Mouse (Mus musculus) kidney, adult 2 months (tissue): ENCODE results near the gene 4930467E23Rik. TPM values are rescaled to one million over a fixed set of nuclear protein-coding genes. Genes with fewer than 3 reads are reported as not detected.
"Not testable (repeated sequence)": the region's sequence is repeated elsewhere in the genome, so short reads cannot be mapped to it uniquely, and the experiment has no call there.

Experiments
- DNase-seq: peaks from one replicate; pipeline ENCODE4 v3.0.0; 2021
- H3K27ac ChIP-seq: fragments of 200-500 bp; 2 replicates; pipeline ENCODE4 v1.5.1; 2012; ENCODE audit warnings: low read depth, low read length, control low read depth, inconsistent platforms; ENCODE audit not compliant: insufficient read depth
- H3K27me3 ChIP-seq: fragments of 200-500 bp; replicated peaks from 2 replicates; pipeline ENCODE4 v1.6.1; 2012; ENCODE audit warnings: mild to moderate bottlenecking, moderate library complexity, low read length, inconsistent platforms; ENCODE audit not compliant: control insufficient read depth, insufficient read depth
- H3K36me3 ChIP-seq: fragments of 200-500 bp; 2 replicates; pipeline ENCODE4 v1.6.1; 2012; ENCODE audit warnings: mild to moderate bottlenecking, moderate library complexity, low read length, inconsistent platforms; ENCODE audit not compliant: control insufficient read depth, insufficient read depth
- H3K4me1 ChIP-seq: fragments of 200-500 bp; 2 replicates; pipeline ENCODE4 v1.6.1; 2011; ENCODE audit warnings: low read length; ENCODE audit not compliant: control insufficient read depth, insufficient read depth
- H3K4me3 ChIP-seq: fragments of 200-500 bp; 2 replicates; pipeline ENCODE4 v1.5.1; 2011; ENCODE audit warnings: mild to moderate bottlenecking, low read depth, low read length, control low read depth; ENCODE audit not compliant: insufficient read depth
- WGBS: fragments of 180-500 bp; shearing (Covaris S2); methylation state at CpG from one replicate; pipeline ENCODE4 v1.1.7; 2018; 5-methylcytosine and 5-hydroxymethylcytosine counted together
- polyA plus RNA-seq: library from polyadenylated mRNA; depleted of rRNA; stranded (reverse); fragments of >200 nt; gene quantifications from 2 replicates; pipeline ENCODE4 v1.2.3, GENCODE M21; 2012

4930467E23Rik gene
- polyA plus RNA-seq, 1 experiment, result not detected

DNA sequence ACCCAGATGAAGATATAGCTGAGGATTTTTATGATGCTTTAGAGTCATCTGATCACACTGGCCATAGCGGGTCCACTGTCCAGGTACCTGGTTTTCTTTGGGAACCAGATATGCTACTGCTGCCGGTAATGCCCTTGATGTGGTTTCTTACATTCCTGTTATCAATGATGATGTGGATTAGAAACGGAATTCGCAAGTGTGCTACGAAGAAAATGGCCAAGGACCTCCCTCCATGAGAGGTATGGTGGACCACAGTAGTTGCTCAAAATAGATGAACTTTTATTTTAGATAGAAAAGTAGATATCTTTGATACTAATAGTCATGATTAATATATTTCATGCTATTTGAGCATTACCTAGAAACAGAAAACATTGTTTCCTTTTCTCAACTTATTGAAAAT lies 32.3 kb downstream of the 4930467E23Rik start:
- DNase-seq, H3K4me1 ChIP-seq: not testable (repeated sequence)
- WGBS, result 83% methylated on average over 5 of the region's 5 CpGs

DNA sequence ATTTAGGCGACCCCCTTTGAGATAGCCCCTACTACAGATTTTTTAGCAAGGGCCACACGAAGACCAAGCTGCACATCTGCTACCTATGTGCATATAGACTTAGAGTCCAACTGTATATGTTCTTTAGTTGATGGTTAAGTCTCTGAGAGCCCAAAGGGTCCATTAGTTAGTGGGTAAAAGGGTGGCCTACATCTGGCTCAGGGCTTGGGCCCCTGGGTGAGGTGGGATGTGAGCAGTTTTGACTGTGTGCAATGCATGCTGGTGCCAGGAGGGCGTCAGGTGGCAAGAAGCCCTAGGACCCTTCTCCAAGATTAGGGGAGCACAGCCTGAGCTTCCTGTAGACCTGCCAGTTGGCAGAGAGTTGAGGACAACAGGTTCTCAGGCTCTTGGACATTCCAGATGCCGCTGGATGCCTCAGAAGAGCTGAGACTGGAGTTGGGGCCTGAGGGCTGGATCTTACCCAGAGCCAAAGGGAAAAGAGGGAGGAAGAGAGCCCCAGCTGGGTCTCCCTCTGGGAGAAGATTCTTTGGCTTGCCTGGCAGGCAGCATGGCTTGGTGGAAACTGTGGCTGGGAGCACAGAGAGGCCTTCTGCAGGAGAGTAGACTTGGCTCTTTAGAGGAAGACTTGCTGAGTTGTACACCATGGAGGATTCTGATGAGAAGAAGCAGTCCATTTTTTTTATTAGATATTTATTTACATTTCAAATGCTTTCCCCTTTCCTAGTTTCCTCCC lies 33.6 kb downstream of the 4930467E23Rik start:
- H3K36me3 ChIP-seq, DNase-seq, H3K27me3 ChIP-seq, H3K27ac ChIP-seq, H3K4me3 ChIP-seq, H3K4me1 ChIP-seq: not testable (repeated sequence)
- WGBS, result 69% methylated on average over 4 of the region's 4 CpGs

More for the DNA sequence above, 32.3 kb downstream of the 4930467E23Rik start:
- H3K4me3 ChIP-seq, H3K27ac ChIP-seq, H3K36me3 ChIP-seq, H3K27me3 ChIP-seq: not testable (repeated sequence)

DNA sequence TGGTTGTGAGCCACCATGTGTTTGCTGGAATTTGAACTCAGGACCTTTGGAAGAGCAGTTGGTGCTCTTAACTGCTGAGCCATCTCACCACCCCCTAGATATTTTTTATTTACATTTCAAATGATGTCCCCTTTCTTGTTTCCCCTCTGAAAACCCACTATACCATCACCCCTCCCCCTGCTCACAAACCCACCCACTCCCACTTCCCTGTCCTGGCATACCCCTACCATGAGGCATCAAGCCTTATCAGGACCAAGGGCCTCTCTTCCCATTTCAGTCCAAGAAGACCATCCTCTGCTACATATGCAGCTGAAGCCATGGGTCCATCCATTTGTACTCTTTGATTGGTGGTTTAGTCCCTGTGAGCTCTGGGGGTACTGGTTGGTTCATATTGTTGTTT lies 36.2 kb downstream of the 4930467E23Rik start:
- H3K36me3 ChIP-seq, H3K27ac ChIP-seq, H3K4me3 ChIP-seq, H3K4me1 ChIP-seq, H3K27me3 ChIP-seq: not testable (repeated sequence)
- peak; percentile 33 for DNase-seq

DNA sequence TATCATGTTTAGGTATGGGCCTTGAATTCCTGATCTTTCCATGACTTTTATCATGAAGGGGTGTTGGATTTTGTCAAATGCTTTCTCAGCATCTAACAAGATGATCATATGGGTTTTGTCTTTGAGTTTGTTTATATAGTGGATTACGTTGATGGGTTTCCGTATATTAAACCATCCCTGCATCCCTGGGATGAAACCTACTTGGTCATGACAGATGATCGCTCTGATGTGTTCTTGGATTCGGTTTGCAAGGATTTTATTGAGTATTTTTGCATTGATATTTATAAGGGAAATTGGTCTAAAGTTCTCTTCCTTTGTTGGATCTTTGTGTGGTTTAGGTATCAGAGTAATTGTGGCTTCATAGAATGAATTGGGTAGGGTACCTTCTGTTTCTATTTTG lies 44.1 kb downstream of the 4930467E23Rik start:
- peak; percentile 32 for DNase-seq
- WGBS, result 83% methylated on average over 4 of the region's 4 CpGs

DNA sequence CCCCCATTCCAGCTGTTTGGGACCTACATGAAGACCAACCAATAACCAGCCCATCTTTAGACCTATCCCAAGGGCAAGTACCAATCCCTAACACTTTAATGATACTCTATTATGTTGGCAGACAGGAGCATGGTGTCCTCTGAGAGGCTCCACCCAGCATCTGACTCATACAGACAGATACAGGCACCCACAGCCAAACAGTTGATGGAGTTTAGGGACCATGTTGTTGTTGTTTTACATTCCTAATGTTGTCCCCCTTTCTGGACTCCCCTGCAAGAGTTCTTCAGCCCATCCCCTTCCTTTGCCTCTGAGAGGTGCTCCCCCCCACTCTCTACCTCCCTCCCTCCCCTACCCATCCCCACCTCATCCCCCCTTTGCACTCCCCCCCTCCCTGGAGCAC lies 46.9 kb downstream of the 4930467E23Rik start:
- H3K36me3 ChIP-seq, H3K4me1 ChIP-seq, H3K27ac ChIP-seq, H3K4me3 ChIP-seq, H3K27me3 ChIP-seq: not testable (repeated sequence)
- peak; percentile 23 for DNase-seq

More for the DNA sequence above, 44.1 kb downstream of the 4930467E23Rik start:
- H3K4me3 ChIP-seq, H3K36me3 ChIP-seq, H3K27ac ChIP-seq, H3K4me1 ChIP-seq, H3K27me3 ChIP-seq: not testable (repeated sequence)

DNA sequence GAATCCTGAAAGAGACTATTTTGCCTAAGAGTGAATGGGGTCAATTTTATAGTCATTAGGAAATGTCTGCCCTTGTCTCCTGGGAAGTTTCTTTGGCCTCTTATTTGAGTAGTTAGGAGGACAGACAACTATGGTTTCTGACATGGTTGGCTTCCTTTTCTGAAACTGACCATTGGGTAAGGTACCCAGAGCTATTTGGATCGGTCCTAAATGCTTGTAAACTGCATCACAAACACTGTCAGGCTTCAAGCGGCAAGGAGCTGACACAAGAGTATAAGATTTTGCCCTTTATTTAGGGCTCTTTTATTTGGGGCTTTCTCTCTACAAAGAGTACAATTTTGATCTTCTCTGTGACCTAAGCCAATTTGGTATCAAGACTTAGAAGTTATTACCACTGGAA lies 48.1 kb downstream of the 4930467E23Rik start:
- WGBS, result 32% methylated on average over 2 of the region's 2 CpGs
- DNase-seq, result peak; percentile 25
- not testable (repeated sequence) for H3K36me3 ChIP-seq, H3K27me3 ChIP-seq, H3K4me1 ChIP-seq, H3K27ac ChIP-seq, H3K4me3 ChIP-seq

DNA sequence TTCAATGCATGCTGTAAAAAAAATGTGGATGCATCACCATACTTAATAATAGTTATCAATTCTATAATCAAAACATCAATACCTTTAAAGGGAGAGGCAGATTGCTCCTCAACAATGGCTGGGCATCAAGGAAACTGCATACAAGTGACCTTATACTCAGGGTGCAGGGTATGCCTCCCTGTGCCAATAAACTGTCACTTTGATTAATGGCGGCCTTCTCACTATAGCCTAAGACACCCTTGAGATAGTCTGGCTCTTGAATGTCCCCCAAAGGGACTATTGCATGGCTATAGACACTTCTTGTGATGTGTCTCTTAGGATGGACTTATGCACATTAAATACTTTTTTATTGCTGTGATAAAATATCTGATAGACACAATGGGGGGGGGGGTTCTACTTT lies 48.8 kb downstream of the 4930467E23Rik start:
- not testable (repeated sequence) for H3K4me3 ChIP-seq, H3K4me1 ChIP-seq, H3K27ac ChIP-seq, H3K36me3 ChIP-seq, H3K27me3 ChIP-seq
- WGBS, result 50% methylated on average over 1 of the region's 1 CpGs
- peak; percentile 55 for DNase-seq

DNA sequence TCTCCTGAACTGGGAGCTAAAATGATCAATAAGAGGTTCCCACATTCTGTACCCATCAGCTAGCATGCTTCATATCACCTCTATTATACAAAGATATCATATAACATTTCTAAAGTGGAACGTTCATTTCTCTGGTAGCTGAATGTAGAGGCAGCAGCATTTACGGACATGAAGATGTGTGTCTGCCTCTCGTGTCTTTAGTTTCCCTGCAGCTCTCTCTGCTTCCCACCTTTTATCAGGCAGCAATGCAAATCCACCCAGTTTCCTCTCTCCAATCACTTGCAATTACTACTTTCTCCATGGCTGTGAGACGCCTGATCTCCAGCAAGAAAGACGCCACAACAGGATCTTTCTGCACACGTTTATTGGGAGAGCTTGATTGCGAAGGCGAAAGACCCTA lies 49.5 kb downstream of the 4930467E23Rik start:
- peak; percentile 36 for DNase-seq
- H3K4me1 ChIP-seq, H3K27ac ChIP-seq, H3K27me3 ChIP-seq, H3K36me3 ChIP-seq, H3K4me3 ChIP-seq: not testable (repeated sequence)
- WGBS, result 91% methylated on average over 8 of the region's 8 CpGs

DNA sequence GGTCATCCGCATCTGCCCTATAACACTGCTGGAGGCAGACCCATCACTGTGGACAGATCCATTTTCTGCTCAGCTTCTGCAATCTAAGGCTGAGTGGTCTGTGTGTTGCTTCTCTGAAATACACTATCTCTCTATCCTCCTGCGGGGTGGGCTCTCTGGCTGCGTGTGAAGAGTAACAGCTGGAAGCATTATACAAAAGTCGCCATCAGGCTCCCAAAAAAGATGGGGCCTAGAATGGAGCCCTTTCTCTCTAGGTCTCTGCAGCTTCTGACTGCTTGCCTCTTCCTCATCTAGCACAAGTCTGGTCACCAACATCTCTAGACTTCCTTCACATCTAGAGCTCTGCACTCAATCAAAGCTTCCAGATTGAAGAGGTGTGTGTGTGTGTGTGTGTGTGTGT lies 50.8 kb downstream of the 4930467E23Rik start:
- peak; percentile 16 for DNase-seq
- not testable (repeated sequence) for H3K36me3 ChIP-seq, H3K4me3 ChIP-seq, H3K27me3 ChIP-seq, H3K27ac ChIP-seq, H3K4me1 ChIP-seq
- 92% methylated on average over 4 of the region's 4 CpGs for WGBS

DNA sequence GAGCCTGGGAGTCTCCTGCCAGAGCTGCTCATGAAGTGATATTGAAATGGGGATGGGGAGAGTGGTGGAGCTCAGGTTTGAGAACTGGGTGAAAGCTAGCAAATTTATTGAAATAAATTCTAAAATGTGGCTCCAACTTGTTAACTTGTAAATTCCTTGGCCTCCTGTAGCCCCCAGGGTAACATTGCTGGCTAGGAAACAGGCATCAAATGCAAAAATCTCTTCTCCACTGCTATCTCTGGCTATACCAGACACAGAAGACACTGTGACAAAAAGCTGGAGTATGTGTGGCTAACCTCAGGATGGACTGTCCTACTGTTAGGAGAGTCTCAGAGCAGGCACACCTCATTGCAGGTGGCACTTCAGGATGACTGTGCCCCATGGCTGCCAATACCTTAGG lies 51.3 kb downstream of the 4930467E23Rik start:
- H3K27me3 ChIP-seq, H3K4me3 ChIP-seq, H3K4me1 ChIP-seq, DNase-seq, H3K36me3 ChIP-seq, H3K27ac ChIP-seq: not testable (repeated sequence)

- WGBS, result 93% methylated on average over 5 of the region's 5 CpGs
- H3K27ac ChIP-seq, H3K27me3 ChIP-seq, H3K4me1 ChIP-seq, H3K4me3 ChIP-seq, H3K36me3 ChIP-seq: not testable (repeated sequence)
- peak; percentile 32 for DNase-seq
Measured at GRCm38 (mm10) chr8:19781328-19782114, 52.1 kb downstream of the 4930467E23Rik start.
